Mouse (Mus musculus) lung, adult 2 months (tissue): ENCODE measurements around the gene Emc9.

ENCODE experiments used
- CTCF ChIP-seq: fragments of 200-500 bp; IDR thresholded peaks from 2 replicates; pipeline ENCODE4 v1.5.1; 2011; ENCODE audit warnings: mild to moderate bottlenecking, low read length, control low read depth; ENCODE audit not compliant: insufficient read depth
- POLR2A ChIP-seq: fragments of 200-500 bp; IDR thresholded peaks from 2 replicates; pipeline ENCODE4 v1.6.1; 2011; ENCODE audit warnings: low read depth, mild to moderate bottlenecking, control low read depth, low read length, borderline replicate concordance; ENCODE audit errors: extremely low read depth

- no peak for TF ChIP-seq CTCF
- no peak for TF ChIP-seq POLR2A
Measured at GRCm38 (mm10) chr14:55555788-55556187, 29.3 kb downstream of the Emc9 start.
